Mouse (Mus musculus): Measurements from ENCODE around the gene Gigyf1. TPM values are rescaled to one million over a fixed set of nuclear protein-coding genes. Genes with fewer than 3 reads are reported as not detected.

The Gigyf1 gene
- polyA plus RNA-seq, 1 experiment from 2014 or later = 8.9 TPM

DNA sequence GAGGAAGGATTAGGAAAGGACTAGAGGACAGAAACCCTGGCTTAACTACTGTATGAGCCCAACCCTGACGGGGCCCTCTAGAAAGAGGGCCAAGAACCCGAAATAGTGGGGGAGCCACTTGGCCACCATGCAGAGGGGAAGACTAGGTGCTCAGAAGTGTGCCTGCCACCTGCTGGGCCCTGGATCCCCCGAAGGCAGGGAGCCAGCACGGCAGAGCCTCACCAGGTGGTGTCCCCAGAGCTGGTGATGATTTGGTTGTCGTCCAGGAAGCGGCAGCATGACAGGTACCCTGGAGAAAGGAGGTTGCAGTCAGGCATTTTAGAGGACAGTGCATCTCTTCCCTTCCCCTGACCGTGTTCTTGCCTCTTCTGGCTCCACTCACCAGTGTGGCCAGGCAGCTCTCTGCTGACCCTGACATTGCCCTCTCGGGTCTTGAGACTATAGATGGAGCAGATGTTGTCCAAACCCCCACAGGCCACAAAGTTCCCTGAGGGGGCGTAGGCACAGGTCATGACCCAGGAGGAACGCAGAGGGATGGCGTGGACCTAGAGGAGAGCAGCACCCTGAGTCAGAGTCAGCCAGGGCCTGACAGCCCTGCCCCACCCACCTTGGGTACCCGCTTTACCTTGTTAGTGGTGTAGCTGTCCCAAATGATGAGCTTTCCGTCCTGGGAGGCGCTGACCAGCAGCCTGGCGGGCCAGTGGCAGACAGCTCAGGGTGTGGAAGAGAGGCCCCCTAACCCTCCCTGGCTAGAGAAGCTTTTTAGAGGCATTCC, 11.1 kb downstream of the Gigyf1 start:
- WGBS = 68% methylated on average over 12 of the region's 15 CpGs
- ATAC-seq (ENCODE audit: low read depth) = no peak
- peak overlapping the region; percentile 83; the same call in 1 of the 2 replicates for H3K4me3 ChIP-seq (ENCODE audit: low read depth, low read length)

DNA sequence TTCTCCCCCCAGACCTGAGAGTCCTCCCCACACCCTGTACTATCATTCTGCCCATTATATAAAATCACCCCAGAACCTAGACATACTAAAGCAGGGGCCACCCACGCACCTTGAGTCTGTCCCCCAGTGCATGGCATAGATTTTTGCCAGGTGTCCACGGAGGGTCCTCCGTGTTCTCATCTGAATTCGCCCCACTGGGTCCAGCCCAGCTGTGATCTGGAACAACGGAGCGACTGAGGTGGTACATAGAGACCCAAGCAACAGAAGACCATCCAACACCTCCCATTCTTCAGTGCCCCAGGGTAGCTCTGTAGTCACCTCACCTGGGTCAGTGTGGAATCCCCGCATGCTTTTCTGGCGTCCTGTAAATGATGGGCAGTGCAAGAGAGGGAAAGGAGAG, 11.7 kb downstream of the Gigyf1 start:
- H3K27me3 ChIP-seq (replicated peaks; ENCODE audit: control insufficient read depth, insufficient read depth, low read length) = no peaks in the 10 kb centered on the region
- peak overlapping the region; percentile 96 for H3K4me2 ChIP-seq (ENCODE audit: low read depth, low read length)
- ATAC-seq (ENCODE audit: low read depth) (no peak), DNase-seq (ENCODE audit: low spot score) (no peak)
- H3K4me1 ChIP-seq (ENCODE audit: control insufficient read depth, insufficient read depth, low read length) = no peaks in the 10 kb centered on the region
- peak overlapping the region; percentile 89 for H3K9ac ChIP-seq (ENCODE audit: low read depth, low read length)
- H3K27ac ChIP-seq (replicated peaks; ENCODE audit: low read depth, low read length) = peak overlapping the region; percentile 93
- 73% methylated on average over 8 of the region's 8 CpGs for WGBS
- H3K36me3 ChIP-seq (ENCODE audit: control insufficient read depth, insufficient read depth, low read length) = peaks cover 53% of the 10 kb centered on the region
- peak overlapping the region; percentile 83 for H3K4me3 ChIP-seq (ENCODE audit: low read depth, low read length)
- no peaks in the 10 kb centered on the region for H3K9me3 ChIP-seq (ENCODE audit: control insufficient read depth, low read length)

More for the DNA sequence above, 11.1 kb downstream of the Gigyf1 start:
- Histone ChIP-seq H3K27me3 (replicated peaks; ENCODE audit: control insufficient read depth, insufficient read depth, low read length) (no peaks in the 10 kb centered on the region), H3K36me3 (ENCODE audit: control insufficient read depth, insufficient read depth, low read length) (peaks cover 60% of the 10 kb centered on the region), H3K4me2 (ENCODE audit: low read depth, low read length) (peak overlapping the region; percentile 96; the same call in 1 of the 2 replicates), H3K9ac (ENCODE audit: low read depth, low read length) (no peak overlapping the region), H3K9me3 (ENCODE audit: control insufficient read depth, low read length) (no peaks in the 10 kb centered on the region), H3K27ac (replicated peaks; ENCODE audit: low read depth, low read length) (0 out of 2 replicates have a peak overlapping the region, but pooled peaks have one; percentile 93), H3K4me1 (ENCODE audit: control insufficient read depth, insufficient read depth, low read length) (no peaks in the 10 kb centered on the region)
- DNase-seq (ENCODE audit: low spot score) = no peak

DNA sequence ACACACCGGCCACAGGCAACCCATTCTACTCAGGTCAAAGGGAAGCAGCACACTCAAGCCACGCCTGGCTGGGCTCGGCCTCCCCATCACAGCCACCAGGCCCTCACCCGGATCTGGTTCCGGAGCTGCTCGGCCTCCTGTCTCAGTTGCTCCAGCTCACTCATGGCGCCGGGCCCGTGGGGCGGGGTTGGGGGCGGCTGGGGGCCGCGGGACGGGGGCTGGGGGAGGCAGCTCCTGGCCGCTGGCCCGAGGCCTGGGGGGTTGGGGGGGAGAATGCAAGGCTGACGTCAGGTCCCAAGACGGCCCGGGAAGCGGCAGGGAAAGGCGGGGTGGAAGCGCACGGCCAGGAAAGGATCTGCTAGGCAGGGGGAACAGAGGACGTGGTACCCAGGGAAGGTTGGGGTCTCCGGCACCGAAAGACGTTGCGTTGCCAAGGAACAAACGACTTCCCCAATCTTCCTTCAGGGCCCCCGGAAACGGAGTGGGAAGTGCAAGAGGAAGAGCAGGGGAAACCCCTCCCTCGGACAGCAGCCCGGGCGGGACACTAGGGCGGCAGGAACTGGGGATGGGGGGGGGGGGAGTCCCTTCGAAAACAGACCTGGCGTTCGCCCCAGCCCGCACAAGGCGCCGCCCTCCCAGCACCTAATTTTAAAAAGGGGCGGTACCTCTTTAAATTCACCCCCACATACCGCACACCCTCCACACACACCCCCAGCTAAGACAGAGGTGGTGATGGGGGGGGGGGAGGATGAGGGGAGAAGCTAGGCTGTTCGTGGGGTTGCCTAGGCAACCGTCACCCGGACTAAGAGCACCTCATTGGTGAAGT, 12.5 kb downstream of the Gigyf1 start:
- H3K27ac ChIP-seq (replicated peaks; ENCODE audit: low read depth, low read length) = peak overlapping the region; percentile 93
- WGBS = 0% methylated on average over 23 of the region's 46 CpGs
- peak; percentile 51 for ATAC-seq (ENCODE audit: low read depth)

DNA sequence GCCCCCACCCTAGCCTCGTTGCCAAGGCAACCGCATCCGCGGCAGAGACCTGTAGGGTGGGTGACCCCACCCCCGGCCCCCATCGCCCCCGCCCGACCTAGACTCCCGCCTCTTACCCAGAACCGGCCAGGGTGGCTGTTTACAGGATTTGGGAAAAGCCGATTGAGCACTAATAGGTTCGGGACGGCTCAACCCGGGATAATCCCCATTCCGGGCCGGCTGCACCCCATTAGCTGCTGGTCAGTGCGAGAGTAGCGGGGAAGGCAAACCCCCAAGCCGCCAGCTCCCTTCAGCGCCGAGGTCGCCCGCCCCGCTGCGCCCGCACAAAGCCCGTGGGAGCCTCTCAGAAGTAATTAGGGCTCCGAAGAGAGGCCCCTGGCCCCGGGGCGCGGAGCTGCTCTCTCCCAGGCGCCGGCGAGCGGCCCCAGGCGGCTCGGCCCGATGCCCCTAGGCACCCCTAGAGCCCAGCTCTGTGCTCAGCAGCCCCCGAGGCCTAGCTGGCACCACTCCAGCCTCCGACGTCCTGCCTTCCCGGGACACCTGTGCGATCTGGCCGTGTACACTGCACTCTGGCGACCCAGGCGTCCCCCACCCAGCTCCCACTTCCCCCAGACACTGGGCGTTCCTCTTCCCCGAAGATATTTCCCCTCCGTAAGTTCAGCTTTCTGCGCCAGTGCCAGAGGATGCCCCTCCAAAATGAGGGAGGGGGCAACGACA, 13.2 kb downstream of the Gigyf1 start:
- peak; percentile 11 for ATAC-seq (ENCODE audit: low read depth)
- Histone ChIP-seq H3K4me3 (ENCODE audit: low read depth, low read length) (peak overlapping the region; percentile 83), H3K36me3 (ENCODE audit: control insufficient read depth, insufficient read depth, low read length) (peaks cover 38% of the 10 kb centered on the region), H3K27ac (replicated peaks; ENCODE audit: low read depth, low read length) (peak overlapping the region; percentile 93), H3K9me3 (ENCODE audit: control insufficient read depth, low read length) (no peaks in the 10 kb centered on the region), H3K9ac (ENCODE audit: low read depth, low read length) (peak overlapping the region; percentile 89), H3K27me3 (replicated peaks; ENCODE audit: control insufficient read depth, insufficient read depth, low read length) (no peaks in the 10 kb centered on the region), H3K4me2 (ENCODE audit: low read depth, low read length) (peak overlapping the region; percentile 96), H3K4me1 (ENCODE audit: control insufficient read depth, insufficient read depth, low read length) (no peaks in the 10 kb centered on the region)
- no peak for DNase-seq (ENCODE audit: low spot score)
- WGBS = 0% methylated on average over 35 of the region's 51 CpGs

More for the DNA sequence above, 12.5 kb downstream of the Gigyf1 start:
- Histone ChIP-seq H3K9ac (ENCODE audit: low read depth, low read length) (peak overlapping the region; percentile 89), H3K36me3 (ENCODE audit: control insufficient read depth, insufficient read depth, low read length) (peaks cover 46% of the 10 kb centered on the region), H3K4me1 (ENCODE audit: control insufficient read depth, insufficient read depth, low read length) (no peaks in the 10 kb centered on the region), H3K4me3 (ENCODE audit: low read depth, low read length) (peak overlapping the region; percentile 83), H3K9me3 (ENCODE audit: control insufficient read depth, low read length) (no peaks in the 10 kb centered on the region), H3K27me3 (replicated peaks; ENCODE audit: control insufficient read depth, insufficient read depth, low read length) (no peaks in the 10 kb centered on the region), H3K4me2 (ENCODE audit: low read depth, low read length) (peak overlapping the region; percentile 96)
- DNase-seq (ENCODE audit: low spot score) = peak; percentile 94

DNA sequence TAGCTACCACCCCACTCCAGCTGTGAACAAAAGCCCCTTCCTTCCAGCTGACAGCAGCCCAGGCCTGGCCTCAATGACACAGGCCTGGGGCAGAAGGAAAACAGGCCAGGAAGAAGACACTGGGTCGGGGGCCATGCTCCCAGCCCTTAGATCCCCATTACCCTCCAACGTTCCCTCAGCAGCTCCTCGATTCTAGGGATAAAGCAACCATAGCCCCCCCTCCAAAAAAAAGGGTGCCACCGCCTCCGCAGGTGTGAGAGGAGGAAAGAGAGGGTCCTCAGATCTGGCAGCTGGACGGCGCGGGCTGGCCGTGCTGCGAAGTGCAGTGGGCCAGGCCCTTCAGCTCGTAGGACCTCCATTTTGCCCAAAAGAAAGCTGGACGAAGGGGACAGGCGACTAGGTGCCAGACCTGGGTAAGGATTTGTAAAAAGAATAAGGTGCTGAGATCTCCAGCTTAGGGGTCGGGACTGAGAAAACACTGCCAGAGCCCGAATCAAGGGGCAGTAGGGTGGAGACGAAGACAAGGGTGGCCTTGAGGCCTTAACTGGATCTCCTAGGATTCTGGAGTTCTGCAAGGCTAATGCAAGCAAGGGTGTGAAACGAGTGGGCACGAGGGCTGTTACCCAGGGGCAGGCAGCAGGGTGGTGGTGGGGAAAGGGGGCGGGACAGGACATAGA, 13.9 kb downstream of the Gigyf1 start:
- Histone ChIP-seq H3K9ac (ENCODE audit: low read depth, low read length) (peak overlapping the region; percentile 89), H3K9me3 (ENCODE audit: control insufficient read depth, low read length) (no peaks in the 10 kb centered on the region), H3K36me3 (ENCODE audit: control insufficient read depth, insufficient read depth, low read length) (peaks cover 31% of the 10 kb centered on the region), H3K4me2 (ENCODE audit: low read depth, low read length) (peak overlapping the region; percentile 96), H3K4me3 (ENCODE audit: low read depth, low read length) (peak overlapping the region; percentile 83), H3K27ac (replicated peaks; ENCODE audit: low read depth, low read length) (peak overlapping the region; percentile 93), H3K4me1 (ENCODE audit: control insufficient read depth, insufficient read depth, low read length) (no peaks in the 10 kb centered on the region), H3K27me3 (replicated peaks; ENCODE audit: control insufficient read depth, insufficient read depth, low read length) (no peaks in the 10 kb centered on the region)
- 1% methylated on average over 18 of the region's 19 CpGs for WGBS
- ATAC-seq (ENCODE audit: low read depth) (no peak), DNase-seq (ENCODE audit: low spot score) (no peak)

DNA sequence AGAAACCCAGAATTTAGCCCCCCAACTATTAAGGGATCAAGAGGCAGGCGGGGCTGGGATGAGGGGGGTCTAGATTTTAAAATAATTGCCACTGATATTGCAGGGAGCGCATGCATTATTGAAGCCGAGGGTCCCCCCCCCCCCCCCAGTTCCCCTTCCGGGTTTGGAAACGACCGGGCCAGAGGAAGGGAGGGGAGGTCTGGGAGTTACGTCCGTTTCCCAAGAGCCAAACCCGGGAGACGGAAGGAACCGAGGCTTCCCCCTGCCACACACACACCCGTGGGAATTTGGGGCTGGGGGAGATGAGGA, 14.4 kb downstream of the Gigyf1 start:
- WGBS = 0% methylated on average over 9 of the region's 12 CpGs
- ATAC-seq (ENCODE audit: low read depth) = peak; percentile 0; the same call in 1 of the 2 replicates
- Histone ChIP-seq H3K9ac (ENCODE audit: low read depth, low read length) (peak overlapping the region; percentile 89), H3K27me3 (replicated peaks; ENCODE audit: control insufficient read depth, insufficient read depth, low read length) (no peaks in the 10 kb centered on the region), H3K4me1 (ENCODE audit: control insufficient read depth, insufficient read depth, low read length) (no peaks in the 10 kb centered on the region), H3K4me3 (ENCODE audit: low read depth, low read length) (peak overlapping the region; percentile 83), H3K9me3 (ENCODE audit: control insufficient read depth, low read length) (no peaks in the 10 kb centered on the region), H3K4me2 (ENCODE audit: low read depth, low read length) (peak overlapping the region; percentile 96), H3K36me3 (ENCODE audit: control insufficient read depth, insufficient read depth, low read length) (peaks cover 26% of the 10 kb centered on the region), H3K27ac (replicated peaks; ENCODE audit: low read depth, low read length) (peak overlapping the region; percentile 93)
- DNase-seq (ENCODE audit: low spot score) = no peak

DNA sequence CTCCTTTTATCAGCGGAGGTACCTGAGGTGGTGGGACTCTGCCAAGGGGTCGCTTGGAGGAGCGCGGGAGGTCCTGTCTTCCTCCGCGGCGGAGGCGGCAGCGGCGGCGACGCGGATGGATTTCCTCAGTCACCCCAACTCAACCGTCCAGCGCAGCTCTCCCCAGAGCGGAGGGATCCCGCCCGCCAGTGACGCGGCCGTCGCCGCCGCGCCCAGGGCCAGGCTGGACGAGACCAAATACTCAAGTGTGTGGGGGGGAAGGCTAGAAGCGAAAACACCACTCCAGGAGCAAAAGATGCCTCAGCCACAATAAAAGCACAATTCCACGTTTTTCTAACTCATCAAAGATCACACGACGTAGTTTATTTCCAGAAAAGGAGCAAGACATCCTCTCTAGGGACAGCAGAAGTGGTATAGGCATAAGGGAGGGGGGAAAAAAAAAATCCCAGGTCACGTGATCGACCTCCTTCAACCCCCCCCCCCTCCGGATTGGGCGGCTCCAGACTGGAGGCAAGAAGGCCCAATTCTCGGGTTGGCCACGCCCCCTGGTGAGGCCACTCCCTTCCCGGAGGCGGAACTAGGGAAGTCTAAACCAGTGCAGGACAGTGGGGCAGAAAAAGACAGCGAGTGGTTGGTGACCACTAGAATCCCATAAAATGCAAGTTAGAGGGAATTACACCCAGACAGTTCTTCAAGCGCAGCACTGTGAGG, 14.9 kb downstream of the Gigyf1 start, which contains the start of the genes Epo and Gnb2:
TSS of gene Epo (minus strand) at position 126 of the 711 bp plus-strand sequence.
TSS of gene Gnb2 (minus strand) at position 394 of the 711 bp plus-strand sequence.
- Histone ChIP-seq H3K9me3 (ENCODE audit: control insufficient read depth, low read length) (no peaks in the 10 kb centered on the region), H3K9ac (ENCODE audit: low read depth, low read length) (peak within 1 kb of the TSS; percentile 89), H3K27me3 (replicated peaks; ENCODE audit: control insufficient read depth, insufficient read depth, low read length) (no peaks in the 10 kb centered on the region), H3K4me1 (ENCODE audit: control insufficient read depth, insufficient read depth, low read length) (no peaks in the 10 kb centered on the region), H3K4me2 (ENCODE audit: low read depth, low read length) (peak within 1 kb of the TSS; percentile 96), H3K27ac (replicated peaks; ENCODE audit: low read depth, low read length) (peak within 1 kb of the TSS; percentile 93), H3K36me3 (ENCODE audit: control insufficient read depth, insufficient read depth, low read length) (peaks cover 21% of the 10 kb centered on the region), H3K4me3 (ENCODE audit: low read depth, low read length) (peak within 1 kb of the TSS; percentile 83)
- ATAC-seq (ENCODE audit: low read depth) (peak; percentile 78), DNase-seq (ENCODE audit: low spot score) (peak; percentile 99)
- WGBS = under 1% methylated on average over 34 of the region's 40 CpGs

All from embryonic facial prominence, embryonic 14.5 days (tissue).